Mouse (Mus musculus): ENCODE measurements around the gene Tut1. TPM values are rescaled to one million over a fixed set of nuclear protein-coding genes. Genes with fewer than 3 reads are reported as not detected.
A peak's percentile ranks its signal among the peaks of the same experiment; 100 is the strongest.

Gene Tut1
- total RNA-seq, 4 experiments from 2014 or later, result 20.5 to 26.0 (median 22.1) TPM

GRCm38 (mm10) chr19:8982303-8983149 lies 28.9 kb downstream of the Tut1 start:
- no peak for DNase-seq (ENCODE audit: low spot score in 2 of 2)

DNA sequence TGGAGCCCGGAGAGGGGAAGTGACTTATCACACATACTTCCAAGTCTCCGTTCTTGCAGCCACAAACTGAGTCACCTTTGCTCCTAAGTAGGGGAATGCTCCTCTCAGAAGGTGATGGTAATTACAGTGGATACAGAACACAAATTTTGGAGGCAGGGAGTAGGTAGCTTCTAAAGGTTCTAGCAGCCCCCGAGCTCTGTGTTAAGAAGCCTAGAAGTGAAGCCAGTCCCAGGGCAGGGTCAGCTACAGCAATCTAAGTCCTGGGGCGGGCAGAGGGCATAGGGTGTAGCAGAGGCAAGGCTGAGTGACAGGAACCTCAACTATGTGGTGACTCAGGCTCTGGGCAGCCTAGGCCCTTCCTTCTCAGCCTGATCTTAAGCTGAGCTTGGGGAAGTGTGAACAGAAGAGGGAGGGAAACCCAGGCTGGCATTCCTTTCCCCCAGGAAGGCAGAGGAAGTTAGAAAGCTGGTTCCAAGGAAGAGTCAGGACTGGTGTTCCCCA lies 29.6 kb downstream of the Tut1 start:
- DNase-seq (ENCODE audit: low spot score in 2 of 2), result no peak

GRCm38 (mm10) chr19:8984255-8984868 lies 30.7 kb downstream of the Tut1 start:
- DNase-seq (ENCODE audit: low spot score in 2 of 2), result no peak

- DNase-seq (ENCODE audit: low spot score in 2 of 2), result no peak
These were observed 32.2 kb downstream of the Tut1 start for GRCm38 (mm10) chr19:8985891-8986290.

GRCm38 (mm10) chr19:8987816-8988215 lies 34.2 kb downstream of the Tut1 start:
- DNase-seq (ENCODE audit: low spot score in 2 of 2), result no peak

DNA sequence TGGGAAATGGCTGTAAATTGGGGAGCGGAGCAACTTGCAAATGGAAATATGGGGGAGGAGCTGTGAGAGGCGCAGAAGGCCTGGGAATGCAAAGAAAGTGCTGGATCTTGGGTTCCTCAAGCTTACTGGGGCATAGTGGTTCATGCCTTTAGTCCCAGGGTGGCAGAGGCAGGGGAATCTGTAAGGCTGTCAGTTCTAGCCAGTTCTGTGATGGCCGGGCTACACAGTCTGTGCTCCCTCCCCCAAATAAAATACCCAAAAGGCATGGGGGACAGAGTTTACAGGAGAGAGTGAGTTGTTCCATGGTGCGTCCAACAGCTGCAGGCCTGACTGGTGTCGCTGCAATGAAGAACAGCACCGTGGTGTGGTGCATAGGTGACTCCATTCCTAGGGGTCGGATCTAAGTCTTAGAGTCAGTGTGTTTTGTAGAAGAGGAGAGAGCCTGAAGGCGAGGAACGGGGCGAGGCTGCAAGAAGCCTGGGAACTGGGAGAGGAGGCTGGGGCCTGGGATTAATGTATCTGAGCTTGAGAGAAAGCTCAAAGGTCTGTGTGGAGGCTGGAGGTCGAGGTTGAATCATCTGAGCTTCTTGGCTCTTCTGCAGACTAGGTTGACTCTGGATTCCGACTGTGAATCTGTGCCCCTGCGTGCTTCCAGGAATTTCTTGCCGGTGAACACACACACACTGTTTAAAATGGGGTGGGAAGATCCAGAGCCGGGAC lies 34.9 kb downstream of the Tut1 start:
- no peak for DNase-seq (ENCODE audit: low spot score in 2 of 2)

DNA sequence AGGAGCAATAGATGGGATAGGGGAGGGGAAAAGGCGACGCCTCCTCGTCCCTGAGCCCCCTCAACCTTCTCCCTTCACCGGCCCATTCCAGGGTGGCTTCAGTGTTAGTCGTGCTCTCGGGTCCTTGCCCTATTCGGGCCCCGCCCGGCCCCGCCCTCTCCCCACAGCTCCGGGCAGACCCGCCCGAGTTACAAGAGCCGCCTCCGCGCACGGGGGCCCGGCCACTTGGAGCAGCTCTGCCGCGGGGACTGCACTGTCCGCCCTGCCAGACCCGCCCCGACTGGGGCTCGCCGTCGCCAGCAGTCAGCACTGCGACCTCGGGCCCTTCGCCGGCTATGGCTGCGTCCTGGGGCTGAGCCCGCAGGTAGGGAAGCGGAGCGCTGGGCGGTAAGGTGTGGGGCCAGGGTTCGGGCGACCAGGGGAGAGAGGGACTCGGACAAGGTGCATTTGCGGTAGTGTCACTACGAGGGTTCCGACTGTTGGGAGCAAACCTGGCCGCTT lies 35.5 kb downstream of the Tut1 start, which contains the start of gene Ahnak:
Ahnak (plus strand) TSS at position 219 of the 501 bp plus-strand sequence.
- no peak for DNase-seq (ENCODE audit: low spot score in 2 of 2)

- no peak for DNase-seq (ENCODE audit: low spot score in 2 of 2)
These were observed 36.2 kb downstream of the Tut1 start for GRCm38 (mm10) chr19:8989567-8990431.

- DNase-seq (ENCODE audit: low spot score in 2 of 2), result no peak
These were observed 36.9 kb downstream of the Tut1 start for GRCm38 (mm10) chr19:8990432-8991102.

GRCm38 (mm10) chr19:8991245-8991870 lies 37.7 kb downstream of the Tut1 start:
- no peak for DNase-seq (ENCODE audit: low spot score in 2 of 2)

- DNase-seq (ENCODE audit: low spot score in 2 of 2), result no peak
These were observed 38.5 kb downstream of the Tut1 start for GRCm38 (mm10) chr19:8991871-8992735.

DNA sequence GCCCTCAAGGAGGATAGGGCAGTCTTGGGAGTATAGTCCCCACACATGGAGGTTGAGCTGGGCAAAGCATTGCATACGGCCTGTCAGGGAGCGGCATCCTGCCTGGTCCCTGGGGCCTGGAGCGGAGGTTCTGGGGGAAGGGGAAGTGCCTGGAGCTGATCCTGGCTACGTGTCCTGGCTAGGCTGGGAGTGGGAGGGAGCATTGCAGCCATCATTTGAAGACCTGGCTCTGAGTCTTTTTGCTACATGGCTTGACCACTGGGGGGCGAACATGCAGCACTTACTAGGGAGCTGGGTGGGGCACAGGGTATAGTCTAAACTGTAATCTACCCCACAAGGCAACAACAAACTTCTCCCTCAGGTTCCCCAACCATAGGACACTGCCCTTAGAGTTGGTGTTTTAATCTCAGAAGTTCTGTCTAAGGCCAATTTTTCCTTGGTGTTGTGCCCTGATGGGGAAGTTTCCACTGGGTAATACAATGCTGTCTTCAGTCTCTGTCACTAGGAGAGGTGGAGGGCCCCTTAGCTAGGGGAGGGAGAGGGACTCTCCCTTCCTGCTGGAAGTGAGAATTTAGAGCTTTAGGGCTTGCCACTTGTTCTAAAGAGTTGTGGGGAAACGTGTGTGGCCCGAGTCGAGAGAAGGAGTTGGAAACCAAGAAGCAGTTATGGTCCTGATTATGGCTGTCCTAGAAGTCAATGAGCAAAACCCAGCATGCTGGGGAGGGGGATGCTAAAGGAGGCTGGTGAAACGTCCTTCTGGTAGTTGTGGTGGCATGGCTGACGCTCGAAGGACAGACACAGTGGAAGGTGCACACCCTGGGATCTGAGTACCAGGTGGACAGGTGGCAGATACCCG lies 39.4 kb downstream of the Tut1 start:
- no peak for DNase-seq (ENCODE audit: low spot score in 2 of 2)

DNA sequence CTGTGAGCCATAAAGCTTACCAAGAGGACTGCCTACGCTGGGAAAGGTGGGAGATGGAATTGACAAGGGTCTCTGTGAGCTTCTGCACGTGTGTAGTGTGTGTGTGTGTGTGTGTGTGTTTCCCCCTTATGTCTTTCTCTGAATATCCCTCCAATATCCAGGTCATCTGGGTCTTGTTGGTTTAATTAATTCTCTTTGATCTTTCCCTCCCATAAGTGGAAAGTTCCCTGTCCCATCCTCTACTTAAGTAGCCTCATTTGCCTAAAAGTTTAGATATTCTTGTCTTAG lies 39.9 kb downstream of the Tut1 start:
- DNase-seq (ENCODE audit: low spot score in 2 of 2), result no peak

GRCm38 (mm10) chr19:8994813-8995607 lies 41.4 kb downstream of the Tut1 start:
- no peak for DNase-seq (ENCODE audit: low spot score in 2 of 2)

DNA sequence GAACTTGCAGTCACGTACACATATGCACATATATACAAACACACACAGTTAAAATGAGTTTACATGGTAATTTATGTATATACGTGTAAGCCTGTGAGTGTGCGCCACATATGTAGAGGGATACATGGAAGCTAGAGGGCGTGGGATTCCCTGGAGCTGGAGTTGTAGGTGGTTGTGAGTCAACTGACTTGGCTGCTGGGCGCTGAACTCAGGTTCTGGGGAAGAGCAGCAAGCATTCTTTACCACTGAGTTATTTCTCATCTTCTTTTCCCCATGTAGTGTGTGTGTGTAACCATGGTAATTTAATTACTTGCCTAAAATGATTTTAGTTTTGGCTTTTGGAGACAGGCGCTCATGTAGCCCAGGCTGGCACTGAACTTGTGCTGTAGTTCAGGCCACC lies 43.0 kb downstream of the Tut1 start:
- DNase-seq (ENCODE audit: low spot score in 2 of 2), result no peak

GRCm38 (mm10) chr19:8997546-8997945 lies 43.9 kb downstream of the Tut1 start:
- DNase-seq (ENCODE audit: low spot score in 2 of 2), result peak in 1 of 2 experiments; percentile 82

GRCm38 (mm10) chr19:8998546-8998945 lies 44.9 kb downstream of the Tut1 start:
- no peak for DNase-seq (ENCODE audit: low spot score in 2 of 2)
